Mouse (Mus musculus) bone marrow, adult 2 months (tissue): Measurements from ENCODE around the gene Cacng6.

ENCODE experiments used
- CTCF ChIP-seq: fragments of 200-500 bp; IDR thresholded peaks from 2 replicates; pipeline ENCODE4 v1.5.1; 2011; ENCODE audit warnings: low read length, control low read depth; ENCODE audit not compliant: control insufficient read depth, insufficient read depth
- POLR2A ChIP-seq: fragments of 200-500 bp; IDR thresholded peaks from 2 replicates; pipeline ENCODE4 v1.6.1; 2011; ENCODE audit warnings: low read depth, mild to moderate bottlenecking, control low read depth, low read length, borderline replicate concordance; ENCODE audit not compliant: control insufficient read depth

DNA sequence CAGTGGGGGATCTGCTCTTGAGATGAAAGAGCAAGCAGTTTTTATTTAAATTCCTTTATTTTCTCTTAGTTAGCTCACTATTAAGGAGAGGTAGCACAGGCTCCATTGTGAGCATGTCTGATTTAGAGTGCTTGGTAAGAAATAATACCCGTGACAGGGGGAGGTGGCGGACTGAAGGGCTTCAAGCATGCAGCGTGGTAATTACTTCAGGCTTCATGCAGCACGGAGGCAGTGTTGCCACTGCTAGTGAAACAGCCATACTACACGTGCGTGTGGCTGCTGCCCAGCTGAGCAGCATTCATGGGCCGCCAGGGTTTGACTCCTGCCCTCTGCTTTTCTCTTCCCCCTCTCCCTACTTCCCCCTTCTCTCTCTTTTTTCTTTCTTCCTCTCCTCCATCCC is 26.2 kb upstream of the Cacng6 start:
- TF ChIP-seq CTCF (no peak), POLR2A (no peak)
